Mouse (Mus musculus) intestine, postnatal 0 days (tissue): ENCODE measurements around the gene Gm11627. TPM values are rescaled to one million over a fixed set of nuclear protein-coding genes. Genes with fewer than 3 reads are reported as not detected.

Experiments used
- ATAC-seq: fragments of 200-750 bp; cut with Nextera tagmentation; 2 replicates; pipeline ENCODE4 v1.8.0; 2017; ENCODE audit warnings: mild to moderate bottlenecking, moderate TSS enrichment, moderate library complexity
- H3K27ac ChIP-seq: fragments of 300-500 bp; sonication (generic); 2 replicates; pipeline ENCODE4 v1.5.1; 2014; ENCODE audit warnings: mild to moderate bottlenecking, low read depth, low read length, moderate library complexity
- H3K27me3 ChIP-seq: fragments of 300-500 bp; sonication (generic); replicated peaks from 2 replicates; pipeline ENCODE4 v1.6.1; 2014; ENCODE audit warnings: low read length, mixed read lengths; ENCODE audit not compliant: control insufficient read depth, insufficient read depth
- H3K36me3 ChIP-seq: fragments of 300-500 bp; sonication (generic); 2 replicates; pipeline ENCODE4 v1.6.1; 2014; ENCODE audit warnings: mild to moderate bottlenecking, moderate library complexity; ENCODE audit not compliant: control insufficient read depth, insufficient read depth
- H3K4me1 ChIP-seq: fragments of 300-500 bp; sonication (generic); replicated peaks from 2 replicates; pipeline ENCODE4 v1.6.1; 2014; ENCODE audit warnings: antibody characterized with exemption, low read length, mixed read lengths; ENCODE audit not compliant: control insufficient read depth, insufficient read depth
- H3K4me2 ChIP-seq: fragments of 300-500 bp; sonication (generic); replicated peaks from 2 replicates; pipeline ENCODE4 v1.6.1; 2014; ENCODE audit warnings: low read depth, mild to moderate bottlenecking, moderate library complexity
- H3K4me3 ChIP-seq: fragments of 300-500 bp; sonication (generic); 2 replicates; pipeline ENCODE4 v1.5.1; 2014; ENCODE audit warnings: low read depth, low read length
- H3K9ac ChIP-seq: fragments of 300-500 bp; sonication (generic); 2 replicates; pipeline ENCODE4 v1.6.1; 2014; ENCODE audit warnings: mild to moderate bottlenecking, low read depth, low read length
- H3K9me3 ChIP-seq: fragments of 300-500 bp; sonication (generic); 2 replicates; pipeline ENCODE4 v1.6.1; 2016; ENCODE audit warnings: mixed run types; ENCODE audit not compliant: control insufficient read depth
- CTCF ChIP-seq: sonication (generic); IDR thresholded peaks from 2 replicates; pipeline ENCODE4 v1.5.1; 2016; ENCODE audit warnings: low read depth, mild to moderate bottlenecking, control low read depth, antibody characterized with exemption, moderate library complexity
- WGBS: fragments of 180-500 bp; shearing (Covaris S2); extraction: QIAGEN DNeasy Blood & Tissue Kit; methylation state at CpG from one replicate; pipeline ENCODE4 v1.1.7; 2014; 5-methylcytosine and 5-hydroxymethylcytosine counted together
- polyA plus RNA-seq: library from polyadenylated mRNA; unstranded; fragments of >200 nt; fragmentation: Nextera tagmentation; extraction: Ambion mirVana; gene quantifications from 2 replicates; pipeline ENCODE4 v1.2.1, GENCODE M21; 2015

Gene Gm11627
- polyA plus RNA-seq, 1 experiment from 2014 or later: 11.2 TPM

DNA sequence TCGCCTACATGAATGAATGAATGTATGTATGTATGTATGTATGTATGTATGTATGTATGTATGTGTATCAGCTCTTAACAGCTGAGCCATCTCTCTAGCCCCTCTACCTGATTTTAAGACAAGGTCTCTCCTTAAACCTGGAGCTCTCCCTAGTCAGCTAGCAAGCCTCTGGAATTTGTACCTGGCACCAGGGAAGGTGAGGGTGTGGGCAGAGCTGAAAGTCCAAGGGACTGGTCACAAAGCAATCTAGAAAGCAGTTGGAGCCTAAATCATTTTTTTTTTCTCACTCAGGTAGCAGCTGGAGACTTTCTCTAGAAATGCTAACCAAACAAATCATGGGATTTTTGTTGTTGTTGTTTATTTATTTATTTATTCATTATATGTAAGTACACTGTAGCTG is 21.9 kb downstream of the Gm11627 start:
- Histone ChIP-seq H3K36me3 (no peaks in the 10 kb centered on the region), H3K27me3 (no peaks in the 10 kb centered on the region), H3K4me1 (peaks cover 15% of the 10 kb centered on the region; the same call in 1 of the 2 replicates), H3K27ac (peak overlapping the region; percentile 94), H3K9me3 (no peaks in the 10 kb centered on the region), H3K4me3 (no peak overlapping the region), H3K9ac (no peak overlapping the region), H3K4me2 (no peak overlapping the region)
- no peak for ATAC-seq
- no peak for TF ChIP-seq CTCF
- WGBS: 96% methylated on average over 1 of the region's 1 CpGs

DNA sequence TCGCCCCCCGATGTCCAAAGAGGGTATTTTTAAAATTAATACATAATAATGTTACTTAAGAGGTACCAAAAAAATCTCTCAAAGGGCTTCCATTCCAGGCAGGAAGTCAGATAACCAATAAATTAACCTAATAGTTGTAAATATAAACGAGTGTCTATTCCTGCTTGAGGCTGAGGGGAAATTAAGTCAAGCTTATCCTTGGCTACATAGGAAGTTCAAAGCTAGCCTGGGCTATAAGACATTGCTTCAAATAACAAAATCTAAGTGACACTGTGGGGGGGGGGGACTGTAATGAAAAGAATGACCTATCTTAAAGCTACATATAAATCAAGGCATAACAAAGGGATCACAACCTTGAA is 22.6 kb downstream of the Gm11627 start:
- Histone ChIP-seq H3K4me3 (peak overlapping the region; percentile 99), H3K9me3 (no peaks in the 10 kb centered on the region), H3K27me3 (no peaks in the 10 kb centered on the region), H3K4me2 (peak overlapping the region; percentile 70), H3K36me3 (no peaks in the 10 kb centered on the region), H3K9ac (0 out of 2 replicates have a peak overlapping the region, but pooled peaks have one; percentile 97), H3K27ac (peak overlapping the region; percentile 94), H3K4me1 (peaks cover 15% of the 10 kb centered on the region; the same call in 1 of the 2 replicates)
- 2% methylated on average over 3 of the region's 3 CpGs for WGBS
- no peak for TF ChIP-seq CTCF
- no peak for ATAC-seq

DNA sequence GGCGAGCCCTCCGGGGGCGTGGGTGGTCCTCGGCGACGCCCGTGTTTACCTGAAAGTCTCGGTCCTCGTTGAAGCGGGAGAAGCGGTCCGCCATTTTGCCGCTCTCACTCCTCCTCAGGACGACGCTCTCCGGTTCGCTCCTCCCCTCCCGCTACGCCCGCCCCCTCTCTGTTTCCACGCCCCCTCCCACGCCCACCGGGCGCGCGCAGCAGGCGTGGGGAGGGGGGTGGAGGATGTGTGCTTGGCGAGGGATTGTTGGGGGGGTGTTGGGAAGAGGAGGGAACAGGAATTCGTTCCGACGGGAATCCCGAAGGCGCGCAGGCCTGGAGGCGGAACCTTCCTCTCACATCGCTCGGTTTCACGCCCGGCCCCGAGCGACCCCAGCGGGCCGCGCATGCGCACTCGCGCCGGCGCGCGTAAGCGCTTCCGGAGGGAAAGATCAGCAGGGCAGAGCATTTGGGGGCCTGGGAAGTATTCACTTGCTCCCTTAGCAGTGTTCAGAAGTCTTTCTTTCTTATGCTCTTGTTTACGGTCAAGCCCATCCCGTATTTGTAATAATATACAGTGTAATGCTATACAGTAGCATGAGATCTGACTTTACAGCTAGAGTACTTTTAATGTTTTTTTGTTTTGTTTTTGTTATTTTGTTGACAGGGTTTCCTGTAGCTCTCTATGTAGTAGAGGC is 23.1 kb downstream of the Gm11627 start, which contains the start of gene Gpatch8:
TSS of gene Gpatch8 (minus strand) at position 362 of the 685 bp plus-strand sequence.
- H3K27ac ChIP-seq: peak within 1 kb of the TSS; percentile 94
- TF ChIP-seq CTCF: no peak
- H3K9me3 ChIP-seq: no peaks in the 10 kb centered on the region
- peak within 1 kb of the TSS; percentile 99 for H3K4me3 ChIP-seq
- H3K27me3 ChIP-seq: no peaks in the 10 kb centered on the region
- H3K4me1 ChIP-seq: peaks cover 15% of the 10 kb centered on the region; the same call in 1 of the 2 replicates
- peak within 1 kb of the TSS; percentile 70 for H3K4me2 ChIP-seq
- H3K36me3 ChIP-seq: no peaks in the 10 kb centered on the region
- peak; percentile 88 for ATAC-seq
- peak within 1 kb of the TSS; percentile 97 for H3K9ac ChIP-seq
- under 1% methylated on average over 51 of the region's 55 CpGs for WGBS

DNA sequence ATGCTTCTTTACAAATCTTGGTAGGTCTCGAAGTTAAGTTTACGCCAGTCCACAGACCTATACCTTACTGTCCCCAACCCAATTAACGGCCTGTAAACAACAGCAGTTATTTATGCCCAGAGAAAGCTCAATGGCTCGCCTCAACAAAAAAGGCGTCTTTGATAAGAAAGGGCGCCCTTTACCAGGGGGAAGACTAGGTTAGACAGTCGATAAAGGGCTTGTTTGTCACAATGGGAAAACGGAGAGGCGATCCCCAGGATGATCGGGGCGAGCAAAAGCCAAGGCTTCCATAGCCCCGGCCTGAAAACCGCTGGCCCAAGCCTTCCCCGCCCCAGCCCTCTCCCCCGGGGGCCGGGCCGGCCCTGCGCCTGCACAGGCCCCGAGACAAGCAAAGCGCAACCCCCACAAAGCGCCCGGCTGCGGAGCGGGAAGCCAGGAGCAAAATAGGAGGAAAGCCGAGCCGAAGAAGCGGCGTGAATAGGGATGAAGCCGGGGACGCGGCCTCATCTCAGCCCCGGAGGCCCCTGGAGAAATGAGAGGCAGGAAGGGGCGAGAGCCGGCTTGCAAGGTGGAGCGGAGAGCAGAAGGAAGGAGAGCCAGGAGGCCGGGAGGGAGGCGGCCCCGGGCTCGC is 23.7 kb downstream of the Gm11627 start:
- Histone ChIP-seq H3K27ac (peak overlapping the region; percentile 94), H3K9ac (peak overlapping the region; percentile 97), H3K4me2 (peak overlapping the region; percentile 70), H3K4me1 (peaks cover 15% of the 10 kb centered on the region; the same call in 1 of the 2 replicates), H3K27me3 (no peaks in the 10 kb centered on the region), H3K36me3 (no peaks in the 10 kb centered on the region), H3K4me3 (peak overlapping the region; percentile 99), H3K9me3 (no peaks in the 10 kb centered on the region)
- no peak for TF ChIP-seq CTCF
- 0% methylated on average over 38 of the region's 39 CpGs for WGBS
- peak; percentile 14 for ATAC-seq

DNA sequence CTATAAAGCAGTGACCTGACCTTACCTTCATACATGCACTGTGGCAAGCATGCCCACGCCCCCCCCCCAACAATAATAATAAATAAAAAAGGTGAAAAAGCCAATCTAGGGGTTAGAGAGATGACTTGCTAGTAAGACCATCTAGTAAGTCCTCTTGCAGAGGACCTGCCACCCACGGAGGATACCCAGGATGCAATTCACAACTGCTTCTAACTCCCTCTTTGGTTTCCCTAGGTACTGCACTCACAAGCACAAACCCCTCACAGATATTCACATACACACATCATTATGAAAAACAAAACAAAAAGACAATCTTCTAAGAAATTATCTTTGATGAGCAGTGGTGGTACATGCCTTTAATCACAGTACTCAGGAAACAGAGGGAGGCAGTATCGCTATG is 27.2 kb downstream of the Gm11627 start:
- WGBS: 85% methylated on average over 3 of the region's 3 CpGs
- Histone ChIP-seq H3K9ac (no peak overlapping the region), H3K36me3 (peaks cover 5% of the 10 kb centered on the region; the same call in 1 of the 2 replicates), H3K9me3 (no peaks in the 10 kb centered on the region), H3K27ac (no peak overlapping the region), H3K4me2 (no peak overlapping the region), H3K4me3 (no peak overlapping the region), H3K4me1 (peaks cover 15% of the 10 kb centered on the region; the same call in 1 of the 2 replicates), H3K27me3 (no peaks in the 10 kb centered on the region)
- no peak for TF ChIP-seq CTCF
- no peak for ATAC-seq

DNA sequence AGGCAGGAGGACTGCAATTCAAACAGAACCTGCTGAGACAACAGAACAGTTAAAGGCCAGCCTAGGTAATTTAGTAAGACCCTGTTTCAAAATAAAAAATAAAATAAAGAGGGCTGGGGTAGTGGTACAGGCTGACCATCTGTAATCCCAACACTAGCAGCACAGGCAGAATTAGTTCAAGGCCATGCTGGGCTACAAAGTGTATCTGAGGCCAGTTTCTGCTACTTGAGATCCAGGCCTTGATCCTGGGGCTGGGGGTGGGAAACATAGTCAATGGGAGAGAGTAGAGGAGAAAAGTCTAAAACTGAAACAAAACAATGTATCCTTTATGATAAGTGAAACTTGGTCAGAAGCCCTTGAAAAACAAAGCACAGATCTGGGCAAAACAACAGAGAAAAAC is 28.1 kb downstream of the Gm11627 start:
- Histone ChIP-seq H3K27ac (no peak overlapping the region), H3K9me3 (no peaks in the 10 kb centered on the region), H3K36me3 (peaks cover 5% of the 10 kb centered on the region; the same call in 1 of the 2 replicates), H3K27me3 (no peaks in the 10 kb centered on the region), H3K4me3 (no peak overlapping the region), H3K4me2 (no peak overlapping the region), H3K9ac (no peak overlapping the region), H3K4me1 (peaks cover 11% of the 10 kb centered on the region; the same call in 1 of the 2 replicates)
- TF ChIP-seq CTCF: no peak
- no peak for ATAC-seq
